Mouse (Mus musculus): ENCODE measurements around the gene Tgfbr1. TPM values are rescaled to one million over a fixed set of nuclear protein-coding genes. Genes with fewer than 3 reads are reported as not detected.

The Tgfbr1 gene
- total RNA-seq, 2 experiments from 2014 or later, result 18.0 to 19.4 TPM

- TF ChIP-seq CTCF (IDR thresholded peaks at IDR 0.05), result no peak
- no peak for DNase-seq (ENCODE audit: extremely low spot score in 1 of 2, low spot score in 2 of 2)
- Histone ChIP-seq H3K27ac (no peak overlapping the region), H3K4me3 (no peak overlapping the region)
- intact Hi-C loops (cut with DNase I), result no loop called here
Measured at GRCm38 (mm10) chr4:47427606-47428005, 74.6 kb downstream of the Tgfbr1 start.

- Histone ChIP-seq H3K4me3 (no peak overlapping the region), H3K27ac (no peak overlapping the region)
- no peak for TF ChIP-seq CTCF (IDR thresholded peaks at IDR 0.05)
- intact Hi-C loops (cut with DNase I), result loop anchor here (10.0 kb wide), 1 partner anchor 174 kb away; no protein-coding TSS in a partner anchor
- no peak for DNase-seq (ENCODE audit: extremely low spot score in 1 of 2, low spot score in 2 of 2)
Measured at GRCm38 (mm10) chr4:47430557-47430956, 77.5 kb downstream of the Tgfbr1 start.

DNA sequence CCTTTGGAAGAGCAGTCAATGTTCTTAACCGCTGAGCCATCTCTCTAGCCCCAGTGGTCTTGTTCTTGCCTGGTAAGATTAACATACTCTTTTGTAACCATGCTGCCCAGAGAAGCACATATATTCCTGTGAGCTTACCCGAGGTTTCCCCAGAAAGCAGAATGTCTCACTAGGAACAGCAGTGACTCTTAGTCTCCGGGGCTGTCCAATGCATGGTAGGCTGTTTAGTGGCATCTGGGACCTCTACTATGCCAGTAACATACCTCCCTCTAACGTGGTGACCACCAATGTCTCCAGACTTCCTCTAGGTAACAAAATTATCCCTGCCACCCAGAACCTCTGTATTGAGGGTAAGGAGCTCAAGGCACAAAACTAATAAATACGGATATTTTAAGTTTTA lies 78.1 kb downstream of the Tgfbr1 start:
- Histone ChIP-seq H3K4me3 (no peak overlapping the region), H3K27ac (no peak overlapping the region)
- no peak for TF ChIP-seq CTCF (IDR thresholded peaks at IDR 0.05)
- DNase-seq (ENCODE audit: extremely low spot score in 1 of 2, low spot score in 2 of 2), result no peak
- intact Hi-C loops (cut with DNase I), result loop anchor here (10.0 kb wide), 1 partner anchor 174 kb away; no protein-coding TSS in a partner anchor

GRCm38 (mm10) chr4:47432766-47433165 lies 79.7 kb downstream of the Tgfbr1 start:
- Histone ChIP-seq H3K27ac (no peak overlapping the region), H3K4me3 (no peak overlapping the region)
- TF ChIP-seq CTCF (IDR thresholded peaks at IDR 0.05), result no peak
- intact Hi-C loops (cut with DNase I), result loop anchor here (10.0 kb wide), 1 partner anchor 172 kb away; no protein-coding TSS in a partner anchor
- DNase-seq (ENCODE audit: extremely low spot score in 1 of 2, low spot score in 2 of 2), result no peak

DNA sequence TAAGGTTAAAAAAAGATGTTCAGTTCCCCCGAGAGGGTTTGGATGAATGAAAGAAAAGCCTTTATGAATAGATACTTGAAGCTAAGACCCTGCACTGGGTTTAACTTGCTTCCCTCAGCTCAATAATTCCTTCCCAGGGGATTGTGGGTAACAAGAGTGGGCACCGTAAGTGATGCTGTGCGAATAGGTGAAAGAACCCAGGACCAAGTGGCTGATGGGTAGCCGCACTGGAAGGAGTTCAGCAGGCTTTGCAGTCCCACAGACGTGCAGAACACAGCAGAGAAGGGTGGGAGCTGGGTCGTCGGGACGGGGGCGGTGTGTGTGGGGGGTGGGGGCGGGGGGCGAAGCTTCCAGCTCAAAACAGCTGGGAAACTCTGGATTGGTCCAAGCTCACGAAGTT lies 82.1 kb downstream of the Tgfbr1 start:
- no peak for TF ChIP-seq CTCF (IDR thresholded peaks at IDR 0.05)
- Histone ChIP-seq H3K27ac (no peak overlapping the region), H3K4me3 (no peak overlapping the region)
- intact Hi-C loops (cut with DNase I), result loop anchor here (5.0 to 10.0 kb wide), 2 partner anchors 170 to 947 kb away; no protein-coding TSS in a partner anchor
- no peak for DNase-seq (ENCODE audit: extremely low spot score in 1 of 2, low spot score in 2 of 2)

DNA sequence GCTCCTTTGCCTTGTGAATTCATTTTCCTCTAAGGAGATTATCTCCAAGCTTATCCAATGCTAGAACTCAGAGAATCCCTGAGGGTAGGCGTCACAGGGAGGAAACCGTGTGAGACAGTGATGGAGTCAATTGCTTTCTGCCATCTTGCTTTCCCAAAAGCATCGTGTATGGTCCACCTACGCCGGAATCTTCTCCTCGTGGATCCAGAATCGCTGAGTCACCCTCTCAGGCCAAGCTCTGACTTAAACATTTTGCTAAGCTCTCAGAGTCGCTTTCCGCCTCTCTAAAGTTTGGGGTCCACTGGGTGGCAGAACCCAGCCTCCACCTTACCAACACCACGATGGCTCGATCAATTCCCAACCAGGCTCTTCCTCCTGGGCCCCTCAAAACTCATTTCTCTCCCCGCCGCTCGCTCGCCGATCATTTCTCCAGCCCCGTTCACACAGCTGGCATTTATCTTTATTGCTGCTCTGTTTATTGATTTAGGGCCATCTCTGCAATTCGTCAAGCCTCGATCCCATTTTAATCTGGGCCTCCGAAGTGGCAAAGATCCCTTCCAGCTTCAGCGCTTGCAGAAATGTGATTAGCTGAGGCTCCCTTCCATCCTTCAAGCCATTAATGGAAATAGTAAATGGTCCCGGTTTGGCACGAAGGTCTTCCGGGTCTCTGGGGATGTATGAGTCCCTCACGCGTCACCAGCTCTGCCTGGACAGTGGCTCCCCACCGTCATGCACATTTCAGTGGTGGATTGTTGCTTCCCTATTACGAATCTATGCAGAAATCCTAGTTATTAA lies 82.7 kb downstream of the Tgfbr1 start:
- H3K4me3 ChIP-seq, result no peak overlapping the region
- TF ChIP-seq CTCF (IDR thresholded peaks at IDR 0.05), result no peak
- H3K27ac ChIP-seq, result no peak overlapping the region
- intact Hi-C loops (cut with DNase I), result loop anchor here (5.0 to 10.0 kb wide), 2 partner anchors 169 to 947 kb away; no protein-coding TSS in a partner anchor
- no peak for DNase-seq (ENCODE audit: extremely low spot score in 1 of 2, low spot score in 2 of 2)

GRCm38 (mm10) chr4:47437365-47438340 lies 84.6 kb downstream of the Tgfbr1 start:
- intact Hi-C loops (cut with DNase I), result loop anchor here (1.0 to 10.0 kb wide), 4 partner anchors 37 to 945 kb away; partner anchors contain the start of genes Alg2 and Sec61b
- Histone ChIP-seq H3K4me3 (peak overlapping the region; percentile 57), H3K27ac (peak overlapping the region; percentile 90)
- DNase-seq (ENCODE audit: extremely low spot score in 1 of 2, low spot score in 2 of 2), result peak; percentile 88 to 92
- peak; percentile 99 for TF ChIP-seq CTCF (IDR thresholded peaks at IDR 0.05)

DNA sequence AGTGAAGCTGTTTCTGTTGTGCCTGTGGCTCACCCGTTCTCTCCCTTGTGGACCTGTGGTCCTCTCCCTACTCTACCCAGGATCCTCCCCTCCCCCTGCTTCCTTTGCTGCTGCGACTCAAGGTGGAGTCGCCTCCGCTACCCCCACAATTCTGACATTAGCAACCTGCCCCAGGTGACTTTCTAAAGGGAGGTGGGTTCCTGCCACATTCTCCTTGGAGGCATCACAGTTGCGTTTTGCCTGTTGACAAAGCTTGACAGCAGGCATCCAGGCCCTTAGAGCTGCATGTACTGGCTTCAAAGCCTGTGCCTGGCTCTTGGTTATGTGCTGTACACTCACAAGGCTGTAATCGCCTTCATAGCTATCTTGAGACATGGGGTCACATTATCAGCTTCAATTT lies 85.9 kb downstream of the Tgfbr1 start:
- DNase-seq (ENCODE audit: extremely low spot score in 1 of 2, low spot score in 2 of 2), result no peak
- no peak overlapping the region for H3K27ac ChIP-seq
- intact Hi-C loops (cut with DNase I), result loop anchor here (1.0 to 10.0 kb wide), 4 partner anchors 35 to 943 kb away; partner anchors contain the start of genes Alg2 and Sec61b

GRCm38 (mm10) chr4:47440951-47441350 lies 87.9 kb downstream of the Tgfbr1 start:
- Histone ChIP-seq H3K27ac (no peak overlapping the region), H3K4me3 (no peak overlapping the region)
- no peak for TF ChIP-seq CTCF (IDR thresholded peaks at IDR 0.05)
- peak in 1 of 2 experiments; percentile 27 for DNase-seq (ENCODE audit: extremely low spot score in 1 of 2, low spot score in 2 of 2)
- intact Hi-C loops (cut with DNase I), result no loop called here

More for the DNA sequence above, 85.9 kb downstream of the Tgfbr1 start:
- TF ChIP-seq CTCF (IDR thresholded peaks at IDR 0.05), result no peak
- H3K4me3 ChIP-seq, result no peak overlapping the region

GRCm38 (mm10) chr4:47448526-47448925 lies 95.5 kb downstream of the Tgfbr1 start:
- no peak overlapping the region for H3K4me3 ChIP-seq
- DNase-seq (ENCODE audit: extremely low spot score in 1 of 2, low spot score in 2 of 2), result no peak
- no peak overlapping the region for H3K27ac ChIP-seq
- TF ChIP-seq CTCF (IDR thresholded peaks at IDR 0.05), result no peak
- intact Hi-C loops (cut with DNase I), result no loop called here

DNA sequence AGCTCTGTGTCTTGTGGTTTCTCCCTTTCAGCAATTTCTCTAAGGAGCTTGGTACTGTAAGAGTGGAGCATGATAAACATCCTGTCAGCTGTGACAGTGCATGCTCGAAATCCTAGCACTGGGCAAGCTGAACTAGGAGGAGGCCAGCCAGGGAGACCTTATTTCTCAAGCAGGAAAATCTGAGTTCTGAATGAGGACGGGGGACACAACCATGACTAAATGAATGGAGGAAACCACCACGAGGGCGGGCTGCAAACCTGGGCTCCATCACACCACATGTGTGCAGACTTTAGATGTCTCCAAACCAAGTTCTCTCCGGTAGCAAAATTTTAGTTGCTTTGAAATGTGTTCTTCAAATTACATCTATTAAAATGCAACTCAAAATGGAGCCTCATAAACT lies 96.1 kb downstream of the Tgfbr1 start:
- intact Hi-C loops (cut with DNase I), result no loop called here
- Histone ChIP-seq H3K27ac (no peak overlapping the region), H3K4me3 (no peak overlapping the region)
- TF ChIP-seq CTCF (IDR thresholded peaks at IDR 0.05), result no peak
- DNase-seq (ENCODE audit: extremely low spot score in 1 of 2, low spot score in 2 of 2), result no peak

All from left cerebral cortex, adult 2 months (tissue).